Mouse (Mus musculus): ENCODE data around the gene Prr7.

GRCm38 (mm10) chr13:55516955-55517354 is 52.9 kb downstream of the Prr7 start:
- no peak; the same call in 1 of the 2 replicates for TF ChIP-seq CTCF (IDR thresholded peaks at IDR 0.05)
- TF ChIP-seq POLR2A (IDR thresholded peaks at IDR 0.05; ENCODE audit: insufficient read depth, low read depth, low read length) = no peak
- TF ChIP-seq EP300 (IDR thresholded peaks at IDR 0.05; ENCODE audit: insufficient read depth, low read depth, low read length) = peak; percentile 76; the same call in 1 of the 2 replicates
